Mouse (Mus musculus): ENCODE results near the gene Mrpl14. TPM values are rescaled to one million over a fixed set of nuclear protein-coding genes. Genes with fewer than 3 reads are reported as not detected.

Mrpl14 gene
- 267 and 359 TPM in 2 replicates for polyA plus RNA-seq (2012)

- no peak for TF ChIP-seq GATA1 (IDR thresholded peaks at IDR 0.05; ENCODE audit: low read length)
Observed at GRCm38 (mm10) chr17:45686093-45686619, at the start of gene Mrpl14. Gene Mrpl14 (plus strand): TSS chr17:45686322.

DNA sequence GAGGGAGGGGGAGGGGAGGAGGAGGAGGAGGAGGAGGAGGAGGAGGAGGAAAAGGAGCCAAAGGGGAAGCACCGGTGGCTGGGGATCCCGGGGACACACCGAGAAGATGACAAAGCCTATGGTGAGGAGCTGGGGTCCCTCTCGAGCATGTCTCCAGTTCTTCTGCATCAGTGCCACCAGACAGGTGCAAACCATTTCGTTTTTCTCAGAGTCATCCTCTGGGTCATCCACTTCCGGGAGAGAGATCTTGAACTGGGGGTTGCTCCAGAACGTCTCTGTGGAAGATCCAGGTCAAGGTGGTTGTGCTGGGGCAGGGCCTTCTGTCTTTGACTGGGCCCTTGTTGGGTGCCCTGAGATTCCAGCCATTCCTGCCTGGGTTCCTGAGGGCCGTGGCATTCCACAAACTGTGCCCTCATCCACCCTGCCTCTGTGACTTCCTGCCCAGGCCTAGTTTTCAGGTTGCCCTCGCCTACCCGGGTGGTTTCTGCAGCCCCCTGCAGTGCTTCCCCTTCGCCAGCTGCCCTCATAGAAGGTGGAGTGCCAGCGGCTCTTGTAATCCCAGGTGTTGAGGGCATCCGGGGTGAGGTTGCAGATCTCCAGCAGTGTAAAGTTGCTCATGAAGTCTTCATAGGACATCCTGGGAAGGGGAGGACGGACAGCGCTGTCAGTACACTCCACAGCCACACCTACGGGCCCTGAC lies 47.4 kb upstream of the Mrpl14 start:
- TF ChIP-seq GATA1 (IDR thresholded peaks at IDR 0.05; ENCODE audit: low read length), result no peak

DNA sequence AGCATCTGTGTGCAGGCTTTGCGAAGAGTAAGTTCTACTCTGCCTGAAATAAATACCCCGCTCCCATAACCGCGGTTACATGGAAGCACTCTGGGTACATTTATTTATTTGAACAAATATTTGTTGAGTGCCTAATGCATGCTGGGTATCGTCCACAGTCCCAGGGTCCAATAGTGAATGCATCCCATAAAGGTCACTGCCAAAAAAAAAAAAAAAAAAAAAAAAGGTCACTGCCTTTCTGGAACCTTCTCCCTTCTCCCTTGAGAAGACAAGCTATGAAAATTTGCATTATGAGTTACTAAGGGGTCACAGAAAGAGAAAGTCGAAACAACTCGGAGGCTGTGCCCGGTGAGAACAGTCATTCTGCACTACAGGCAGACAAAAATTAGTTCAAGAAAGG lies 44.1 kb upstream of the Mrpl14 start:
- TF ChIP-seq GATA1 (IDR thresholded peaks at IDR 0.05; ENCODE audit: low read length), result no peak

- no peak for TF ChIP-seq GATA1 (IDR thresholded peaks at IDR 0.05; ENCODE audit: low read length)
Observed at GRCm38 (mm10) chr17:45642701-45643100, 43.4 kb upstream of the Mrpl14 start.

- TF ChIP-seq GATA1 (IDR thresholded peaks at IDR 0.05; ENCODE audit: low read length), result no peak
Observed at GRCm38 (mm10) chr17:45644185-45644584, 41.9 kb upstream of the Mrpl14 start.

- TF ChIP-seq GATA1 (IDR thresholded peaks at IDR 0.05; ENCODE audit: low read length), result no peak
Observed at GRCm38 (mm10) chr17:45653233-45653632, 32.9 kb upstream of the Mrpl14 start.

DNA sequence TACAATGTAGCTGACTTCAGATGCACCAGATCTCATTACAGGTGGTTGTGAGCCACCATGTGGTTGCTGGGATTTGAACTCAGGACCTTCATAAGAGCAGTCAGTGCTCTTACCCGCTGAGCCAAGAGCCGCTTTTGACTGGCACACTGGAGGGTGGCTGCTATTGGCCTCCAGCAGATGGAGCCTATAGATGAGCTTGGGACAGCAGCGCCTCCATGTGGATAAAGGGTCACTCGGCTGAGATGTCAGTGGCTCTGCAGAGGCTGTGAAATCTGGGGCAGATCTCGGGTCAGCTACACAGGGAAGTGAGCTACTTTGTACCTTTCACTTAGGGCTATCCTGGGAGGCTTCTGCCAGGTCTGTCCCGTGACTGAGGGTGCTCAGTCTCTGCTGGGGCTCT lies 30.3 kb upstream of the Mrpl14 start:
- no peak for TF ChIP-seq GATA1 (IDR thresholded peaks at IDR 0.05; ENCODE audit: low read length)

GRCm38 (mm10) chr17:45659225-45659624 lies 26.9 kb upstream of the Mrpl14 start, which contains the start of gene Capn11:
Gene Capn11 (minus strand): TSS chr17:45659325.
- TF ChIP-seq GATA1 (IDR thresholded peaks at IDR 0.05; ENCODE audit: low read length), result no peak

DNA sequence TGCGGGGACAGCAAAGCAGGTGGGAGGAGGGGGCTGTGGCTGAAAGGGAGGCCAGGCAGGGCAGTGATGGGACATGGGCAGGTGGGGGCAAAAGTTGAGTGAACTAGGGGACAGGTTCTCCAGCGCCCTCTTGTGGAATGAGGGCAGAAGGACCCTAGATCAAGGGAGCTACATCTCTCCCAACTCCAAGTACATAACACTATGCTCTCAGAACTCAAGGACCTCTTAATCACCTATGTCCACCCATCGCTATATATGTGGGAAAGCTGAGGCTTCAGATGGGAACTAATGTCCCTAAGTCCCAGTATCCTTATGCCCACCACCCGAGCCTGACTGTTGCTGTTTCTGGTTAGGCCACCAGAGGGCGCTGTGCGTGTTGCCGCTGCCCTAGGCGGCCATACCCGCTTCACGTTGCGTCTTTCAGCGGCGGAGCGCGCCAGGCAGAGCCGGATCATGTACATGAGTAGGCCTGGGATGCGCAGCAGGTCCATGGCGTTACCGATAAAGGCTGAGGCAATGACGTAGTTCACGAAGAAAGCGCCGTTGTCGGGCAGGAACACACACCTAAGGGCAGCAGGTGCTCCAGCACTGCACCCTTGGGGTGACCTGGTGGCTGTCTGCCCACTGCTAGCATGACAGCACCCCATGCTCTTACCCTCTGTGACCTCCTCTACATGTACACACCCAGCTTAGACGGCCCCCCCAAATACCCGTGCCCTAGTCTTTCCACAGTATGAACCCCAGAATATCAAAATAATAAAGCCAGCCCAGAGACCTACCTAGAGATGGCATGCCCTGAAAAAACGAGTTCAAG lies 22.8 kb upstream of the Mrpl14 start:
- no peak for TF ChIP-seq GATA1 (IDR thresholded peaks at IDR 0.05; ENCODE audit: low read length)

DNA sequence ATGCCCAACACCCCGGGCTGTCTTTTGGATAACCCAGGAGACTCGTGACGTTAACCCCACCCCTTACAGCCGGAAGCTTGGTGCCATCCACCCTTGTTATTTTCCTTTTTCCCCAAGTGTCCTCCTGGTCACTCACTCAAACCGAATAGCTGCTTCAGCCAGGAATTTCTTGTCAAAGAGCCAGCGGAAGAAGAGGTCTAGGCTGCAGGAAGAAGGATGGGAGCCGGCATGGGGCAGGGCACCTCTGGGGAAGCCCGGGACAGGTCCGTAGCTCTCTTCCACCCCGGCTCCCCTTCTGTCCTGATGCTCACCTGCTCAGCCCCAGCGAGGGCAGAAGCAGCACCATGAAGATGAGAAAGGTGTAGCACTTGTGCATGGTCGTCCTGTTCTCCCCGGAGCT lies 21.5 kb upstream of the Mrpl14 start:
- no peak for TF ChIP-seq GATA1 (IDR thresholded peaks at IDR 0.05; ENCODE audit: low read length)

DNA sequence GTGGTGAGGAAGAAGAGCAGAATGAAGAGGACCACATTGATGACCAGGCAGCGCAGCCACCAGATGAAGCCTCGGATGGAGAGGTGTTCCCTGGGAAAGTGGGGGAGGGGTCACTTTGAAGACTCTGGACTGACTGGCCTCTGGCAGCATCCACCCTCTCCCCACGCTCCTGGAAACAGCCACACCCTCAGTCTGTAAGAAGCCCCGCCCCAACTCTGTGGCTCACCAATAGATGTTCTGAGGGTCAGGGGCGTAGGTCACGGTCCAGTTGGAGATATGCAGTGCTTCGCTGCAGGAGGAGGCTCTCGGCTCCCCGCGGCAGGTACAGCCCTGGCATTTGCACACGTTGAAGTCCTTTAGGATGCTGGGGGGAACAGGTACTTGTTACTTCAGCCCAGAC lies 20.0 kb upstream of the Mrpl14 start:
- no peak for TF ChIP-seq GATA1 (IDR thresholded peaks at IDR 0.05; ENCODE audit: low read length)

GRCm38 (mm10) chr17:45667481-45667880 lies 18.6 kb upstream of the Mrpl14 start:
- no peak for TF ChIP-seq GATA1 (IDR thresholded peaks at IDR 0.05; ENCODE audit: low read length)

DNA sequence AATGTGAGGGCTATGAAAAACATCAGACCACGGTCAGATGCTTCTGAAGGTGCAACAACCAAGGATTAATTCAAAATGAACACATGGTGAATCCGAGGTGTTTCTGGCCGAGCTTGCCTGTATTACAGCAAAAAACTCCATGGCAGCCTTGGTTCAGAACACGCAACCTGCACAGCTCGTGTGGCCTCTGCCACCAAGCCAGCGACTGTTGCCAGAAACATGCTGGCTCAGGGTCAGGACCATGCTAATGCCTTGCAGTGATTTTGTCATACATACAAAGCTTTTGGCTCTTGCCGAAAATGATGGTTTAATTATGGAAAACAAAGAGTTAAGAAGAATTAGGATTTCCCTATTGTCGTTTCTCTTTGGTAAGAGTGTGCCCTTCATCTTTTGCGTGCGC lies 18.1 kb upstream of the Mrpl14 start:
- no peak for TF ChIP-seq GATA1 (IDR thresholded peaks at IDR 0.05; ENCODE audit: low read length)

DNA sequence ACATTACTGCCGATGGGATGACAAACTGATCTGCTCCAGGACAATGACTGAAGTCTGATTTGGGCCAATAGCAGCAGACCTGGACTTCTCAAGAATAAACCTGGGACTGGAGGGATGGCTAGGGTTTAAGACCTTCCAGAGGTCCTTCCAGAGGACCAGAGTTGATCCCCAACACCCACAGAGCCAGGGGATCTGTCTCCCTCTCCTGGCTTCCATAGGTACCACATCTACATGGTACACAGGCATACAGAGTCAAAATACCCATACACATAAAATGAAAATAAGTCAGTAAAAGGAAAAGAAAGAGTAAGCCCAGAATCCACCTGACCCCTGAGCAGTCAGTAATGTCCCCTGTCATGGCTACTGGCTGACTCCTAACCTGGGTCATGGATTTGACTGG lies 14.3 kb upstream of the Mrpl14 start:
- TF ChIP-seq GATA1 (IDR thresholded peaks at IDR 0.05; ENCODE audit: low read length), result no peak

- no peak for TF ChIP-seq GATA1 (IDR thresholded peaks at IDR 0.05; ENCODE audit: low read length)
Observed at GRCm38 (mm10) chr17:45672598-45672997, 13.5 kb upstream of the Mrpl14 start.

GRCm38 (mm10) chr17:45678106-45678505 lies 8.0 kb upstream of the Mrpl14 start:
- no peak for TF ChIP-seq GATA1 (IDR thresholded peaks at IDR 0.05; ENCODE audit: low read length)
